Mouse (Mus musculus): ENCODE measurements around the gene BC017158.

The BC017158 gene

GRCm38 (mm10) chr7:128307851-128308250 is 9.9 kb upstream of the BC017158 start:
- DNase-seq: no peak

DNA sequence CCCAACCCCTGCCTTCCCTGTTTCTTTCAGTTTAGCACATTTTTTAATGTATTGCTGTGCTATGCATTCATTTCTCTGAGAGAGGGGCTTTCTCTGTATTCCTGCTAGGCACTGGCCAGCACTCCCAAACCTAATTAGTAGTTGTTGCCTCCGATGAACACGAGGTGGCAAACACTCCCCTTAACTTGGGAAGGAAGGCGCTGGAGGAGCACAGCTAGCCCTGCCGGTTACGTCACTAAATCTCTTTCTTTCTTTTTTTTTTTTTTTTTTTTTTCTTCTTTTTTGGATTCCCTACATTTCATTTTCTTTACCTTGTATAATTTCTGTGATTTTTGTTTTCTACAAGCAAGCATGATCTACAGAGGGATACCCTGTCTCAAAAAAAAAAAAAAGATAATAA is 6.9 kb upstream of the BC017158 start:
- peak; percentile 23 for DNase-seq

- no peak for DNase-seq
Measured at GRCm38 (mm10) chr7:128304198-128304597, 6.2 kb upstream of the BC017158 start.

- no peak for DNase-seq
Measured at GRCm38 (mm10) chr7:128302151-128302550, 4.2 kb upstream of the BC017158 start.

DNA sequence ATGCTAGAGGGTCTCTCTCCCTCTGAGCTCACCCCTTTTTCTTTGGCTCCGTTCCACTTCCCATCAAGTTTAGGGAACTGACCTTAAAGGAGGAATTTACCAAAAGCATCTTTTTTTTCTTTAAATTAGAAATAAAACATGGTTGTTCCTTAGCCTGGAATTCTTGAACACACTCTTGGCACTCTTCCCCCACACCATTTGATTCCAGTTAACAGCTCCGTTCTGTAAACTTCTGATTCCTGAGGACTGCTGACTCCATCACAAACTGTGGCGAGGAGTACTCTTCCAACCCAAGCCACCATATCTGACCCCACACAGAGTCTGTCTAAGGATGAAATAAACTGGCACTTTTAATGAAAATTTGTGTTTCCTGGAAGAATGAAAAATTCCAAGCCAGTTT is 3.0 kb upstream of the BC017158 start:
- no peak for DNase-seq

GRCm38 (mm10) chr7:128298481-128299342 is 742 bp upstream of the BC017158 start:
- DNase-seq: no peak

- no peak for DNase-seq
Measured at GRCm38 (mm10) chr7:128297291-128297616, 716 bp downstream of the BC017158 start.

DNA sequence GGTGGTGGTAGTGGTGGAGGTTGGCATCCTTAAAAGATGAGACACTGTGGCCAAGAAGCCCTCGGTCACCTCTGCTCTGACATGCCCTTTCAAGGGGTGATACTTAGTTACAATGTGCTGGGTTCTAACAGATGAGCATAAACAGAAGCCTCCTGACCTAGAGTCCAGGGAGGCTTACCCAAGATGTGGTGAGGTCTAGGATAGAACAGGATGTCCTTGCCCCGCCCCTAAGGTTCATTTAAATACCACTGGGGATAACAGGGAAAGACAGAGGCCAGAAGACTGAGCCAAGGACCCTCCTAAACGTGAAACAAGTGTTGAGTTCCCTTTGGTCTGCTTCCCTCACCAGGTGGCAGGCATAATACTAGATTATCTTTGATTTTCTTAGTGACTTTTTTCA is 1.5 kb downstream of the BC017158 start:
- no peak for DNase-seq

GRCm38 (mm10) chr7:128294785-128295184 is 3.2 kb downstream of the BC017158 start:
- no peak for DNase-seq

GRCm38 (mm10) chr7:128288923-128289544 is 8.9 kb downstream of the BC017158 start:
- DNase-seq: no peak

DNA sequence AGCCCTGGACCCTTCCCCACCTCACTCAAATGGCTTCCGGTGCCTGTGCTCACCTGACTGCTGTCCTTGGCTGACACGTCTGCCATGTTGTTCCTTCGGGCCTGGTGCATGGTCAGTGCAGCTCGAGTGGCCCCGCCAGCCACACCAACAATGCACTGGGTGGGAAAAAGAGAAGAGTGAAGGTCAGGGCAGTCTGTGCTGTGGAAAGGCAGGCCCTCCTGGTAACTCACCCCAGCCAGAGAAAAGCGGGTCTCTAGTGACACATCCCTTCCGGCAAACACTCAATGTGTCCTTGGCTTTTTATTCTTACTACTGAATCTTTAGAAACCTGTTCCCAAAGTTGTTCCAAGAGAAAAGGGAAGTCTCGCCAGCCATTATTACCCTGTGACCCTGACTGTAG is 12.9 kb downstream of the BC017158 start:
- no peak for DNase-seq

- DNase-seq: no peak
Measured at GRCm38 (mm10) chr7:128284047-128284446, 13.9 kb downstream of the BC017158 start.

- DNase-seq: no peak
Measured at GRCm38 (mm10) chr7:128282532-128283244, 15.3 kb downstream of the BC017158 start.

- no peak for DNase-seq
Measured at GRCm38 (mm10) chr7:128281765-128282164, 16.2 kb downstream of the BC017158 start.

DNA sequence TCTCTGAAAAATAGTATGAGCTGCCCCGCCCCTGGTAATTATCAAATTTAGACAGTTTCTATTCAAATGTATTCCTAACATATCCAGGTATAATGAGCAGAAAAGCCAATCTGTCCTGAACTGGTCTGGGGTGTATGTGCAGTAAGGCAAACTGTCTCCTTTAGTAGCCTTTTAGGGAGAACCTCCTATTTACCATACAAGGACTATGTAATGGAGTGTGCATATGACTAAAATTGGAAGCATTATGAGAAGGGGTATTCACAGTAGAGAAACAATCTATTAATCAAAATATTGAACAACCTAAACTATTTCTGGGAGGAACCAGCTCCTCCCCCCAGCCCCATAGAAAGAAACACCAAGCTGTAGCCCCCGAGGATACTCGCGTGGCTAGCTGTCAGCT is 18.2 kb downstream of the BC017158 start:
- no peak for DNase-seq

DNA sequence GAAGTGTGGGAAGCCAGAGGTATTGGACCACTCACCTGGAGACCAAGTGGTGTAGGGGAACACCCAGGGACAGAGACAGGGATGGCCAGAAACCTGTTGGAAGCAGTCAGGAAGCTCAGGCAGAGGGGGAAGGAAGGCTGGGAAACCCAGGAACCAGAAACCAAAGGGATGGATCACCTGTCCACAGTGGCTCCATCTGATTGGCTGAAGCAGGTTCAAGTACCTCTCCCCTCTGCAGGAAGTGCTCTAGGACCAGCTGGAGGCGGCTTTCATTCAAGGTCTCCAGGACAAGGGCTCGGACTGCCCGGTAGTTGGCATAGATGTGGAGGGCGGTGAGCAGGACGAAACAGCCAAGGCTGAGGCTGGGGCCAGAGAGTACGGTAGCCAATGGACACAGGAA is 21.9 kb downstream of the BC017158 start:
- DNase-seq: no peak

GRCm38 (mm10) chr7:128271496-128271895 is 26.5 kb downstream of the BC017158 start:
- DNase-seq: peak; percentile 60

DNA sequence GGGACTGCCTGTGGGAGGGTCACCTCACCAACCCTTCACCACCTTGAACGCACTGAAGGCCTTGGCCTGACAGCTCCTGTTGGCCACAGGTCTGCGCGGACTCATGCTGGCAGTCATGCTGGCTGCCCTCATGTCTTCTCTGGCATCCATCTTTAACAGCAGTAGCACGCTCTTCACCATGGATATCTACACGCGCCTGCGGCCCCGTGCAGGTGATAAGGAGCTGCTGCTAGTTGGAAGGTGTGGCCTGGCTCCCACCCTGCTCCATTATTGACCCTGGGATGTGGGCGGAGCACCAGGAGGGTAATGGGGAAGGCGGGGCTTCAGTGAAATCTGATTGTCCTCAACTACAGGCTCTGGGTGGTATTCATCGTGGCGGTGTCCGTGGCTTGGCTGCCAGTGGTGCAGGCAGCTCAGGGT is 27.5 kb downstream of the BC017158 start:
- peak; percentile 80 for DNase-seq

DNA sequence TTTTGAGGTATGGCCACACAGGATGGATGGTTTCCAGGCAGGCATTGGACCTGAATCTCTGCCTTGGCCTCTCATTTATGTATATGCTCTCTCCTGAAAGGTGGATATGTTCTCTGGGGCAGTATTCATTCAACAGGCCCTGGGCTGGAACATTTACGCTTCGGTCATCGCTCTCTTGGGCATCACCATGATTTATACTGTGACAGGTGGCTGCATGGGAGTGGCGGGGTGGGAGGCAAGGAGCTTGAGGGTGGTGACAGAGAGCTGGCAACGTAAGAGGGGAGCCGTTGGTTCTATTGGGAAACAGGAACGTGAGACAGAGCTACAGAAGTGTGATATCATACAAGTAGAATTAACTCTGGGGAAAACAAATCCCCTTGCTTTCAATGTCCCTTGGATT is 30.2 kb downstream of the BC017158 start:
- DNase-seq: no peak

DNA sequence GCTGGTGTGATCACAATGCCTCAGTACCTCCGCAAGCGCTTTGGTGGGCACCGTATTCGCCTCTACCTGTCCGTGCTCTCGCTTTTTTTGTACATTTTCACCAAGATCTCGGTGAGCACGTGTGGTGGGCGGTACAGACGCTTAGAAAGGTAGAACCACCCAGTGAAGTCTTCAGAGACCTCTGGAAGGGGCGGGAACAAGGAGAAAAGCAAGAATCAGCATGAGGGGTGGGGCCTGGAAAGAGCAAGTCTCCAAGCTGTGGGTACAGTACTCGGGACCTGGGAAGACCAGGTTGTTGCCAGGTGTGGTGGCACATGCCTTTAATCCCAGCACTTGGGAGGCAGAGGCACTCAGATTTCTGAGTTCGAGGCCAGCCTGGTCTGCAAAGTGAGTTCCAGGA is 30.6 kb downstream of the BC017158 start:
- DNase-seq: no peak

DNA sequence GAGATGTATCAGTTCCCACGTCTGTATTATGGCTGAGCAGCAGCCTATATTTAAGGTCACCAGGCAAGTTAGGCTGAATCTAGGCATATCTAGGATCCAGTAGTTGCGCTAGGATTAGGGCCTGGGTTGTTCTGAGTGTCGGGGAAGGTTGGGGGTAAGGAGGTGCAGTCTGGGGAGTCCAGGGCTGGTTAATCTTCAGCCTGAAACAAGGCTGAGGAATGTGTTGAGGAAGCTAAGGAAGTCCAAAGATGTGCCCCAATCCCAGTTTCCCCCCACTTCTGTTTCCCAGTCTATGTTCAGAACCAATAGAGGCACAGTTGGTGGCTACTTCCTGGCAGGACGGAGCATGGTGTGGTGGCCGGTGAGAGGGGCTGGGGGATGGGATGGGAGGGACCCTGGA is 31.9 kb downstream of the BC017158 start:
- DNase-seq: no peak

DNA sequence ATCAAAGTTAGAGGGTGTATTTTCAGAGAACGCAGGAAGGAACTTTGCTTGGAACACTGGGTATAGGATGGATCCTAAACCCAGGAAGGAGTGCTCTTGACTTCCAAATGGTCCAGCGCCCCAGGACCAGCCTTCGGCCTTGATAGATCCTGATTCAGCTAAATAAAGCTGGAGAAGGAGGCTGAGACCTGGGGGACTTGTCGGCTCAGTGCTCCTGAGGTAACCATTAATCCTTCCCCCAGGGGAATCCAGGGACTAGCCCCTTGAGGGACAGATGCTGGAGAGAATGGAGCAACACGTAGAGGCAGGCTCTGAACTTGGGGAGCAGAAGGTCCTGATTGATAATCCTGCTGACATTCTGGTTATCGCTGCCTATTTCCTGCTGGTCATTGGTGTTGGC is 32.6 kb downstream of the BC017158 start, which contains the start of gene Slc5a2:
Slc5a2 (plus strand) TSS at position 247 of the 400 bp plus-strand sequence.
- no peak for DNase-seq

DNA sequence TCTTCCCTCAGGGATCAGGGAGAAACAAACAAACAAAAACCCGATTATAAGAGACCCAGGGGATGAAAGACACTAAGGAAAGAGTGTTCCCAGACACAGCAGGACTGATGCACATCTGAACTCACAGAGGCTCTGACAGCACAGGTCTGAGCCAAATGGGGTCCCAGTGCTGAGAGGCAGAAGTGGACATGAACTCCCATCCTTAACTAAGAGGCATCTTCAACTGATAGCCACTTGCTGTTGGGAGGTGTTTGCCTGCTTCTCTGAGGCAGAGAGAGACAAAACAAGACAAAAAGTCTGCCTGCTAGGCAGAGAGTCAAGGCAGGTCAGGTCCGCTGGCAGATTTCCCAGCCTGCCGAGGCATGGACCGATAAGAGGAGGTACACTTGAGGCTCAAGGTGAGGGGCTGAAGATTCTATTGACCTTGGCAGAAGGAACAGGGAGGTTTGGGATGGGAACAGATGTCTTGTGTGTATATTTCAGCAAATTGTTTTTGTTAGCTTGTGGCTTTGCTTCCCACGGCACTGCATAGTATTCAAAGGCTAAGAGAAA is 41.1 kb downstream of the BC017158 start:
- no peak for DNase-seq

DNA sequence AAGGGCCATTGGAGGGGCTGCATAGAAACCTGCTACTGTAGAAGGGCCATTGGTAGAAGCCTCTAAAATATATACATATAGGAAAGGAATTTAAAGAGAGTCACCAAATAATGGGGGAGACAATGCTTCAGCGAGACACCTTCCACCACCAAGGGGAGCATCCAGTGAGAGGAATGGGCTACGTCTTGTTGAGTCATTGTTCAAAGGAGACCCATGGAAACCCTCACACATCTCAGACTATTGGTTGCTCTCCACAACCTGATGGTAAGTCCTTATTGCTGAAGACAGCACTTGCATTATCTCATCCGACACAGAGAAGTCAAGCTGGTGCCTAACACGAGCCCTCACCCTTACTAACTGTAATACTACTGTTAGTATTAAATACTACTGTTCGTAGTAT is 42.2 kb downstream of the BC017158 start:
- no peak for DNase-seq
